Mouse (Mus musculus) heart, embryonic 14.5 days (tissue): Measurements from ENCODE around the gene Igll1. TPM values are rescaled to one million over a fixed set of nuclear protein-coding genes. Genes with fewer than 3 reads are reported as not detected.

Experiments used
- ATAC-seq: fragments of 200-750 bp; cut with Nextera tagmentation; 2 replicates; pipeline ENCODE4 v1.8.0; 2017; ENCODE audit warnings: low read depth, moderate TSS enrichment; ENCODE audit not compliant: insufficient number of reproducible peaks, insufficient read depth, low FRiP score
- H3K27ac ChIP-seq, 2 experiments: fragments of 200-500 bp in 1 of 2; fragments of 300-500 bp in 1 of 2; sonication (generic) in 1 of 2; replicated peaks in 1 of 2; 2 replicates each; pipeline ENCODE4 v1.5.1; 2012 to 2014; ENCODE audit warnings: low read depth in 2 of 2, low read length in 2 of 2, control low read depth in 1 of 2, mild to moderate bottlenecking in 1 of 2, mixed read lengths in 1 of 2; ENCODE audit not compliant: control insufficient read depth in 1 of 2, insufficient read depth in 1 of 2
- H3K27me3 ChIP-seq: fragments of 300-500 bp; sonication (generic); 2 replicates; pipeline ENCODE4 v1.6.1; 2014; ENCODE audit warnings: mild to moderate bottlenecking, low read length, control low read depth; ENCODE audit not compliant: control insufficient read depth, insufficient read depth
- H3K36me3 ChIP-seq: fragments of 300-500 bp; sonication (generic); 2 replicates; pipeline ENCODE4 v1.6.1; 2014; ENCODE audit warnings: mild to moderate bottlenecking, control low read depth, low read length, mixed read lengths; ENCODE audit not compliant: control insufficient read depth, insufficient read depth
- H3K4me1 ChIP-seq, 2 experiments: fragments of 200-500 bp in 1 of 2; fragments of 300-500 bp in 1 of 2; sonication (generic) in 1 of 2; 2 replicates each; pipeline ENCODE4 v1.6.1; 2012 to 2014; ENCODE audit warnings: low read length in 2 of 2, control low read depth in 1 of 2, mixed read lengths in 1 of 2; ENCODE audit not compliant: control insufficient read depth in 2 of 2, insufficient read depth in 2 of 2
- H3K4me2 ChIP-seq: fragments of 300-500 bp; sonication (generic); 2 replicates; pipeline ENCODE4 v1.6.1; 2014; ENCODE audit warnings: mild to moderate bottlenecking, low read length
- H3K4me3 ChIP-seq, 2 experiments: fragments of 200-500 bp in 1 of 2; fragments of 300-500 bp in 1 of 2; sonication (generic) in 1 of 2; 2 replicates each; pipeline ENCODE4 v1.5.1; 2012 to 2014; ENCODE audit warnings: low read length in 2 of 2, mild to moderate bottlenecking in 2 of 2, control low read depth in 1 of 2, low read depth in 1 of 2, moderate library complexity in 1 of 2; ENCODE audit not compliant: control insufficient read depth in 1 of 2, insufficient read depth in 1 of 2
- H3K9ac ChIP-seq: fragments of 300-500 bp; sonication (generic); 2 replicates; pipeline ENCODE4 v1.6.1; 2014; ENCODE audit warnings: mild to moderate bottlenecking, low read length
- H3K9me3 ChIP-seq: fragments of 300-500 bp; sonication (generic); 2 replicates; pipeline ENCODE4 v1.6.1; 2016; ENCODE audit warnings: low read length, control low read depth; ENCODE audit not compliant: control insufficient read depth
- WGBS: fragments of 180-500 bp; shearing (Covaris S2); extraction: QIAGEN DNeasy Blood & Tissue Kit; methylation state at CpG from one replicate; pipeline ENCODE4 v1.1.7; 2014; 5-methylcytosine and 5-hydroxymethylcytosine counted together
- polyA plus RNA-seq: library from polyadenylated mRNA; unstranded; fragments of >200 nt; fragmentation: Nextera tagmentation; extraction: Ambion mirVana; gene quantifications from 2 replicates; pipeline ENCODE4 v1.2.1, GENCODE M21; 2014

The Igll1 gene
- polyA plus RNA-seq, 1 experiment from 2014 or later, result not detected

- Histone ChIP-seq H3K9ac (no peak overlapping the region), H3K4me3 (no peak overlapping the region), H3K9me3 (no peaks in the 10 kb centered on the region), H3K27ac (no peak overlapping the region), H3K4me1 (no peaks in the 10 kb centered on the region), H3K4me2 (no peak overlapping the region), H3K27me3 (no peaks in the 10 kb centered on the region), H3K36me3 (no peaks in the 10 kb centered on the region)
- no peak for ATAC-seq
- whole genome bisulfite sequencing, result 86% methylated on average over 3 of the region's 3 CpGs
These were observed 11.4 kb downstream of the Igll1 start for GRCm38 (mm10) chr16:16852411-16852810.

- no peaks in the 10 kb centered on the region for H3K9me3 ChIP-seq
These were observed 14.6 kb downstream of the Igll1 start for GRCm38 (mm10) chr16:16849196-16849595.

GRCm38 (mm10) chr16:16829671-16830070 is 34.1 kb downstream of the Igll1 start:
- H3K4me3 ChIP-seq, result no peak overlapping the region
- no peak overlapping the region for H3K27ac ChIP-seq
- no peak for ATAC-seq
- no peak overlapping the region for H3K9ac ChIP-seq
- H3K36me3 ChIP-seq, result no peaks in the 10 kb centered on the region
- H3K4me2 ChIP-seq, result peak overlapping the region; percentile 91
- 85% methylated on average over 3 of the region's 3 CpGs for WGBS
- no peaks in the 10 kb centered on the region for H3K27me3 ChIP-seq
- H3K4me1 ChIP-seq, result peaks cover 5% of the 10 kb centered on the region in 2 experiments; a peak in 3 of 4 replicates
- no peaks in the 10 kb centered on the region for H3K9me3 ChIP-seq

More at GRCm38 (mm10) chr16:16849196-16849595, 14.6 kb downstream of the Igll1 start:
- Histone ChIP-seq H3K27ac (no peak overlapping the region), H3K9ac (no peak overlapping the region), H3K36me3 (no peaks in the 10 kb centered on the region), H3K4me1 (no peaks in the 10 kb centered on the region), H3K27me3 (no peaks in the 10 kb centered on the region), H3K4me2 (no peak overlapping the region), H3K4me3 (no peak overlapping the region)
- no peak for ATAC-seq

GRCm38 (mm10) chr16:16828757-16829615 is 34.8 kb downstream of the Igll1 start, which contains the start of gene Spag6l:
Gene Spag6l, minus strand, starts transcription at chr16:16829456.
- H3K27ac ChIP-seq, result no peak within 1 kb of the TSS
- no peaks in the 10 kb centered on the region for H3K27me3 ChIP-seq
- peak within 1 kb of the TSS; percentile 45 to 49 for H3K4me3 ChIP-seq
- no peaks in the 10 kb centered on the region for H3K36me3 ChIP-seq
- H3K9ac ChIP-seq, result peak within 1 kb of the TSS; percentile 50
- WGBS, result 10% methylated on average over 33 of the region's 33 CpGs
- peak; percentile 47; the same call in 1 of the 2 replicates for ATAC-seq
- H3K4me2 ChIP-seq, result peak within 1 kb of the TSS; percentile 91
- peaks cover 5% of the 10 kb centered on the region in 2 experiments; a peak in 3 of 4 replicates for H3K4me1 ChIP-seq
- H3K9me3 ChIP-seq, result no peaks in the 10 kb centered on the region

- peaks cover 5% of the 10 kb centered on the region in 2 experiments; a peak in 3 of 4 replicates for H3K4me1 ChIP-seq
- H3K9ac ChIP-seq, result no peak overlapping the region
- ATAC-seq, result no peak
- H3K4me2 ChIP-seq, result no peak overlapping the region
- WGBS, result 89% methylated on average over 2 of the region's 2 CpGs
- H3K9me3 ChIP-seq, result no peaks in the 10 kb centered on the region
- no peaks in the 10 kb centered on the region for H3K36me3 ChIP-seq
- no peak overlapping the region for H3K4me3 ChIP-seq
- no peak overlapping the region for H3K27ac ChIP-seq
- H3K27me3 ChIP-seq, result no peaks in the 10 kb centered on the region
These were observed 37.6 kb downstream of the Igll1 start for GRCm38 (mm10) chr16:16826223-16826622.

GRCm38 (mm10) chr16:16825476-16825875 is 38.3 kb downstream of the Igll1 start:
- Histone ChIP-seq H3K27me3 (no peaks in the 10 kb centered on the region), H3K4me2 (no peak overlapping the region), H3K4me3 (no peak overlapping the region), H3K9me3 (no peaks in the 10 kb centered on the region), H3K27ac (no peak overlapping the region), H3K4me1 (peaks cover 5% of the 10 kb centered on the region in 2 experiments; a peak in 3 of 4 replicates), H3K36me3 (no peaks in the 10 kb centered on the region), H3K9ac (no peak overlapping the region)
- WGBS, result 49% methylated on average over 5 of the region's 5 CpGs
- no peak for ATAC-seq
